Mouse (Mus musculus) cerebellum, postnatal 10 days (tissue): Measurements from ENCODE around the gene Ank.

Experiments
- DNase-seq, 2 experiments: peaks; one replicate each; pipeline ENCODE4 v3.0.0; 2021; ENCODE audit warnings: mixed read lengths in 2 of 2

Ank gene

DNA sequence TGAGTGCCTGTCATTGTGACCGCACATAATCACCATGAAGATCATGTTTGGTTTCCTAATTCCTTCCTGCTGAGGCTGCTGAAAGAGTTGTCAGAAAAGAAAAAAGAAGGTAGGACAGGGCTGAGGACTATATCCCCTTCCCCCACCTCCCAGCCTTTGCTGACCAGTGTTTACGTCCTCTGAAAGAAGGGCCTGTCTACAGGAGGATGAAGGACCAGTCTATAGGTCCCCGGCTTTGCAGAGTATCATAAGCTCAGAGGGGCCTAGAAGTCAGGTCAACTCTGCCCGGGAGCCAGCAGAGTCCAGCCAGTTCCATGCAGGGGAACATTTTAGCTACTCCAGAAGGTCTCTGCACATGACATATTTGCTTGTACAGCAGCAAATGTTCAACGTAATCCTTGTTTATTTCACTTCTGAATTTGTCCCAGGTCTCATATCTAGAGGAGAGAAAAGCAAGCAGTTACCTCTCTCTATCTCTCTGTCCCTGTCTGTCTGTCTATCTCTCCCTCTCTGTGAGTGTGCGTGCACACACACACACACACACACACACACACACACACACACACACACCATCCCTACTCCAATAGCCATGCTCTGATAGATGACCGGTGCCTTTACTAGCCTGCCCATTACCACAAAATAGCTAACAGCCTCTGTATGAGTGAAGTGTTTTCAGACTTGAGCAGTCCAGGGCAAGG, 31.0 kb downstream of the Ank start:
- no peak for DNase-seq

DNA sequence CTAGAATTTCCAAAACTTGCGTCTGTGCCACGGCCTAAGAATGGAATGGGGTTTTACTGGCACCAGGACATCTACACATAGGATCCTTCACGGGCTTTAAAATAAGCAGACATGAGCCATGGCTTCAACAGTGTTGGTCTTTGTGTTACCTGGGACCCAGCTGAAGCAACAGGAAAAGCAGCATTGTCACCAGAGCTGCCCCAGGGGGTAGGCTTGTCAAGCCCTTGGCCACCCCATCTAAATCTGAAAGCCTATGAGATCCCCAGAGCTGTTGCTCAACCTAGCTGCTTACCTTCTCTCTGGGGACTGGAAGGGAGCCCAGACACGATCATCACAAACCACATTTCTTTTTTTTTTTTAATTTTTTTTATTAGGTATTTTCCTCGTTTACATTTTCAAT, 31.6 kb downstream of the Ank start:
- no peak for DNase-seq

DNA sequence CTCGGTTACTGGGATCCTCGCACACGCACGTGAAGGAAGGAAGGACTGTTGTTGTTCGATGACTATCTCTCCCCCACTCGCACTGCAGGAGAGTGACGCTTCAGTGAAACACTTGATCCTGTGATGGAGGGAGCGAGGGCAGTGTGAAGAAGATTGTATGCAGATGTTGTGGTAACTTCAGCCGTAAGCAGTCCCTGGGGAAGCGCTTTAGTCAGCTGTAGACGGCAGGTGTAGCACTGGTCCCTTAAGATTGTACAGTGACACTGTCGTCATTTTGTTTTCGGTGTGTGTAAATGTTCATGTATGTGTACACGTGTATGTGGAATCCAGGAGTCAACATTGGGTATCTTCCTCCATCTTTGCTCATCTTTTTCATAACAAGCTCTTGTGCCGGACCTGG, 33.9 kb downstream of the Ank start:
- no peak for DNase-seq

DNA sequence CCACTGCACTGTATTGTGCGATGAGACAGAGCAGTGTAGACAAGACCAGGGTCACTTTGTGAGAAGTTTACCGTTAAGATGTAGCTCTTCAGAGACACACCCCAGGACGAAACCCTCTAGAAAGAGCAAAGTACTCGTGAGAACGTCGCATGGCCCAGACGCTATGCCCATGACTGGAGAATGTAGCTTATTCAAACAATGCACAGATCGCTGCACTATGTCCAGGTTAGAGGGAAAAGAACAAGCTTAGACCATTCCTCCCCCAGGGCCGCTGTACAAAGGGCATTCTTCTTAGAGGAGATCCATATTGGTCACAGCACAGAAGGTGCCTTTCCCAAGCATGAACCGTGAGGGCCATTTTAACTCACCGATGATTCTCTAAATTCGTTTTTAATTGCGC, 35.9 kb downstream of the Ank start:
- DNase-seq: no peak

DNA sequence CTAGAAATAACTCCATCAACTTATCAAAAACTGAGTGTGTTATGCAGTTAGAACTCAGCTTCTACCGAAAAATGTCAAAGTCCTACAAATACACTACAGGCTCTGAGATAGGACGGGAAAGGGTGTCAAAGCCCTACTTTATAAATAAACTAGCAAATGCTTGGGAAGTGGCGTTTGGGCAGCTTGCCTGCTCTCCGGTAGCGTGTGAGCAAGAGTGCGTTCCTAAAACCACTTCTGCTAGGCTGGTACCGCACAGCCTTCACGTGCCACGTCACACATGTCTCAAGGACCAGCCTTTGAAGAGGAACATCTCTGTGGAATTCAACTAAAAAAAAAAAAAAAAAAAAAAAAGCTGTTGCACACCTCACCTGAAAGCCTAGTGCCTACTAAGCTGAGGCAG, 36.7 kb downstream of the Ank start:
- peak; percentile 49 to 56 for DNase-seq

DNA sequence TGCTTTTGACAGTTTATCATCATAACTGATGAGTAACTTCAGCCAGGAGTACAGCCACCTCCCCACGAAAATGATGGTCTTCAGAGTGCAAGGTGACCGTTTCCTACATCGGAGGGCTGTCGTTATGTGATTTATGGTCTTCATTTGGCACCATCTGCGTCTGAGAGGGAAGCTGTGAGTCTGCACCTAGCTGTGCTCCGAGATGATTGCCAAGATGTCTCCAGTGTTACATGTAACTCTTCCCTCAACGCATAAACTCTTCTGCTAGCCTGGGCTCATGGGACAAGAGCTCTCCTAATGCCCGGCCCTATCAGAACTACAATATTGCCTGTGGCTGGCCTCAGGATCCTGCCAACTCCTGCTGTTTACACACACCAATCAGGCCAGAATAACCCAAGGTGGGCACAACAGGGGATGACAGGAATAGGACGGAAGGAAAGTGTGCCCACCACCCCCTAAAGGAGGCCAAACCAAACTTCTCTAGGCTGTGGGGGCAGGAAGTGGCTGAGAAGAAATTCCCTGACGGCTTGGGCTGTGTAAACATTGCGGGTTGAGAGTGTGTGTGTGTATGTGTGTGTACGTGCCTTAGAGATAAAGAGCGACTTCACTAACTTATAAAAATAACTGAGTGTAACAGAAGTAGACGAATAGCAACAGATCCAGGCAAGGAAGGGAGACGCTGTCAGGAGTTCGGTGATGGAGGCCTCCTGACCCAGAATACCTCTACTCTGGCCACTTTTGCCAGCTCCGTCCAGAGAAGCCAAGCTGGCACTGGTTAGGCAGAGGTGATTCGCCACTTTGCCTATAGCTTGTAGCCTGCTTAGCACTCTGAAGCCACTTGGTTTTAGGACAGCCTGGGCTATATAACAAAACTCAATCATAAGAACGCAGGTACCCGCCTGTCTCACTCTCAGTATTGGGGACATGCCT, 37.6 kb downstream of the Ank start:
- DNase-seq: peak; percentile 39 to 40

DNA sequence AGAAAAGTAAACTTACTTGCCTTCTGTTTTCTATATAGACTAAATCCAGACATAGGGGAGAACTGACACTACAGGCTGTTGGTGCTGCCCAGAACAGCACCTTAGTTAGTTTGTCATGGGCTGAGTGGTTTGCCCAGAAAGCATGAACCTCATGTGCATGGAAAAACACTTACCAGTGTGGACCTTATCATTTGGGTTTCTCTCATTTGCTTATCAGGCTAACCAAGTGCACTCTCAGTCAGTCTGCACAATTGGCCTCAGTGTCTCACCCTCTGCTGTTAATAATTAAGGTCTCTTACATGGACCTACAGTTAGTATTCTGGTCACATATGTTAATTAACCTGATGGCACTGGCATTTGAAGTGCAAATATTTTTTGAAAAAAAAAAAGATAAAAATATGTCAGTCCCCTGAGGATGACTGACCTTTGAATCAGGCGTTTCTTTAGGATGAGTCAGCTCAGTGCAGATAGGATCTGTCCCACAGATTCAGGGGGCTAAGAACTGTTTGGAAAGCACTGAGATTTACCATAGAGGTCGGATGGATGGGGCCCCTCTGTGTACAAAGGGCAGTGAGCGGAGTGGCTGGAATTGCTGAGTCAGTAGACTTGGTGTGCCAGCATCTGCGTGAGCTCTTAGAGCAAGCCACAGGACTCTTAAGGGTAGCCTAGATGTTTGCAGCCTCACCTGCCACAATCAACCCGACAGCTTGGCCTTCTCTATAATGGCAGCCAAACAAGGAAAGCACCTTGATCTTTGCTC, 39.8 kb downstream of the Ank start:
- DNase-seq: no peak

DNA sequence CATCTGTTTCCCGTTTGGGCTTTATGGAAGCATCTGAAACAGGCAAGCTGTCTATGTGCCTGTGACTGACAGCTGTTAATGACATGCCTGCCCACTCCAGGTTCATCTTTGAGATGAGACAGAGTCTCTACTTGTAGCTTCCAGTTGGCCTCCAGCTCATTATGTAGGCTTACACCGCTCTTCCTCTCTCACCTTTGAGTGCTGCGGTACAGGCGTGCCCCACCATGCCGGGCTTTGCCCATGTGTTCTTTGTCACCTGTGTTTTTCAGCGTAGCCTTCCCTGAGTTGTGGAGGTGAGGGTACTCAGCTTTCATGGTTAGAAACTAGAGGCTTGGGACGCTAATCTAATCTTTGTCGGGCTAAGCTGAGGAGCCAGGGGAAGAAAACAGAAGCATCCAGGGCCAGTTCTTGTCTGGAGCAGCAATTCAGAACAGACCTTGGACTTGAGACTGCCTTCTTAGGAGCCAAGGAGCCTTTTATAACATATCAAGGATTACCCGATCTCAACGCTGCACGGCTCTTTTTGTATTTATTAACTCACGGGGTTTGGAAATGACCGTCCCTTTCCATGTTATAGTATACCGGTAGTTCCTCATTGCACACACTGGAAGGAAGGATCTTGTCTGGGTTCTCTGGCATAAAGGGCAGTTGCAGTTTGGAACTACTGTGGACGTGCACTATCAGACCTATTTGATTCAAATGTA, 40.6 kb downstream of the Ank start:
- DNase-seq: no peak

DNA sequence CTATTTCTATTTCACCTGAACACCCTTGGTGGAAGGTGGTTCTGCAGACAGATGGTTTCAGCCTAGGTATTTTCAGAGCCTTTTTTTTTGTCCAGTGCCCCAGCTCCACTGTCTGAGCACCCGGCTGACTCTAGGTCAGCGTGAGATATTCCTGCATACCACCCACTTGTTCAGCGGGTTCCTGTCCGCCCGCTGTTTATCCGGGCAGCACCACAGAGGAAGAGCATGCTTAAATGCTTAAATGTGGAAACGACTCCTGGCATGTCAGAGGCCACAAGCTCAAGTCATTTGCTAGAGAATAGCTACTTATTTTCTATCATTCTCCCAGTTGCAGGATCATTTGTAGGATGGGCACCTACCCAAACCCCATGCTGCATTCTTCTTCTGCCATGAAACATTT, 41.7 kb downstream of the Ank start:
- DNase-seq: no peak

DNA sequence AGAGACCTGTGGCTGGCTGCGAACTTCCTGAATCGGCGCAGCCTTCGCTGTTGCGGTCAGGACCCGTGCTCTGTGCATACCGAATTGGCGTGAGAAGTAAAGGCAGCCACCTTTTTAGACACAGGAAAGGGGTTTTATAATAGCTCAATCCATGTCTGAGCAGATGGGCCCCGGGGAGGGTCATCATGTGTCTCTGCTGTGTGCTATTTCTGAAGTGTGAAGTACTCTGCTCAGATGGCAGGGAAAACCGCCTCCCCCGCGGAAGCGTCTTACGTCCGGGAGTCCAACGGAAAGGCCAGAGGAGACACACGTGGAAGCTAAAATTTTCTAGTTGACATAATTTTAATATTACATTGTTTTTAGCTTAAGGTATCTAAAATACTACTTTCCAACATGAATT, 42.5 kb downstream of the Ank start:
- peak; percentile 45 to 56 for DNase-seq

DNA sequence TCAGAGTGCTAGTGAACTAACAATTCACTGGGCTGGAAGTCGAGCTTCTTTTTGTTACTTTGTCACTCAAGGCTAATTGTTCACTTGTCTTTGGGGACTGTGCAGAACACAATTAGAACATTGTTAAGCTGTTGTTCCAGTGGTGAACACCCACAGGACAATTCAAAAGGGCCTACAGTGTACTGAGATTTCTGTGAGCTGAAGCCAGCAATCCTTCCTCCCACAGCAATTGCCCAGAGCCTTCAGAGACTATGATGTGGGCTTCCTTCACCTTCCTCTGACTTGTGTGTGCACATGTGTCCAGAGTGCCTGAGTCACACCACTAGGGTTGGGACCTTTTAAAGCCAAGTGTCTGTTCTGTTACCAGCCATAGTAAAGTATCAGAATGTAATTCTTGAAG, 50.5 kb downstream of the Ank start:
- DNase-seq: no peak

DNA sequence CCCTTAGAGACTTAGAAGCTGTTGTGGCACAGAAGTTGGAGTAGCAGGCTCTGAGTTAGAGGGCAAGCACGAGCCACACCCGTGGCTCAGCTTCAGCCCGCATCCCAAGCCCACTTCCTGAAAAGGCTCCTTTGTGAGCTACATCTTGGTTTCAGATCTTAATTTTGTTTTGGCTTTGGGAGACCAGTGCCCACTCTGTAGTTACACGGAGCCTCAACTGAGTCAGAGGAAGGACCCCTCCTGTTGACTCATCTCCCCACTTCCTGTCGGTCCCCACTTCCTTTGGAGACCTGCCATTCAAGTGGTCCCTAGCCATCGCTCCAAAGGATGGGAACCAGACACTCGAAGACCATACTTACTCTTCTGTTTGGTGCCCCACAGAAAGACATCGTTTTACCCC, 51.5 kb downstream of the Ank start:
- no peak for DNase-seq

DNA sequence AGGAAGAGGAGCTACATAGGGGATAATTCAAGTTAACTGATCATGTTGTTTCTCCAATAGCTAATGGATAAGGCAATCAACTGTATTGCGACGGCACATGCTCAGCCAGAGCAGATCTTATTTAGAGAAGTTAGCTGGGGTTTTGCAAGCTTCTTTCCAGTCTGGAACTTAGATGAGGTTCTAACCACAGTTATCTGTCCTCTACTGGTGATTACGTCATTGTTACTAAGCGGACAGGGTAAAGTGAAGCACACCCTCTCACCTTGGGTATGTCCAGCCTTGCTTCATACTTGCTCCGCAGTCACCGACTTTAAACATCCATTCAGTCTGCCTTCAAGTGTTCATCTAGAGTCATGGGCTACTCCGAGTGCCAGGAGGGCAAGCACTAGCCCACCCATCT, 53.4 kb downstream of the Ank start:
- DNase-seq: no peak

DNA sequence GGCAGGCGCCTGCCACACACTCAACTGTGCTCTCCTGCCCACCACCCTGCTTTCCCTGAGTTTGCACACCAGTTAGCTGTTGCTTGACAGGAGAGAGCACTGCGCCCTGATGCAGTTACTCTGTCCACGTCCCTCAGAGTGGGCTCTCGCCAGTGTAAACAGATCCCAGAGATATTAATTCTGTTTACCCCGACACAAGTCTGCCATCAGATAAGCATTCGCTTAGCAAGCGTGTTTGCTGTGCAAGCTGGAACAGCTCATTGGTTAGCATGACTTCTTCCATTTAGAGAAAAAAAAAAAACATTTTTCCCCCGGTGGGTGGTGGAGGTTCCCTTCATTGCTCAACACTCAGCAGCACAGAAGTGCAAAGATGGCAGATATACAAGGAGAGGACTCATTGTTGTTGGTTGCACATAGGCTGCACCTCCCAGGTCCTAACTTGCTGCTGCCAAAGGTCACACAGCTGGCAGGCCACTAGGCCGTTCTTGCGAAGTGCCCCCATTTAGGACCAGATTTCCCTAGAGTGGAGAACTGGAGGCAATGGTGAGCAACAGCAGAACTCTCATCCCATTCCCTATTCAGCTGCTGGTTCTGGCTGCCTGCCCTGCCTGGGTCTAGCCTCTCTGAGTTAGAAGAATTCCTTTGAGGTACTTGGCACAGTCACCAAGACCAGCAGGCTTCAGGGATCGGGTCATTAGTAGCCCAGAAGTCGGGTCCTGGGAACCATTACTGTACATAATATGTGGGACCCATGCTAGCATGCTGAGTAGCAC, 58.9 kb downstream of the Ank start:
- DNase-seq: peak; percentile 36 to 58

DNA sequence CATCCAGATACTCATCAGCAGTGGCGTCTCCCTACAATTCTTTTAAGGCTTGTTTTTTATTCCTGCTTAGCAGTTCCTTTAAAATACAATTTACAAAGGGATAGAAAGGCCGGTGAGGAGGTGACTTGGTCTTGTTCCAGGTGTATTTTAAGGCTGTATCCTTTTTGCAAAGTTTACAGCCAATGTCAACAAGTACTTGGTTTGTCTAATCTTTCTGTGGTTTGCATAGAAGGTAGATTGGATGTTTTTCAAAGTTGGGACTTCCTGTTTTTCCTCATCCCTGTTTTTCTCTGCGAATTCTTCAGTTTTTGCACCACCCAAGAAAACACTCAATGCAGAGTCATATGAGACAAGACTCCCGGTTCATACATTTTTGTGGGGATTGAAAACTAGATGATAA, 62.4 kb downstream of the Ank start:
- DNase-seq: no peak

DNA sequence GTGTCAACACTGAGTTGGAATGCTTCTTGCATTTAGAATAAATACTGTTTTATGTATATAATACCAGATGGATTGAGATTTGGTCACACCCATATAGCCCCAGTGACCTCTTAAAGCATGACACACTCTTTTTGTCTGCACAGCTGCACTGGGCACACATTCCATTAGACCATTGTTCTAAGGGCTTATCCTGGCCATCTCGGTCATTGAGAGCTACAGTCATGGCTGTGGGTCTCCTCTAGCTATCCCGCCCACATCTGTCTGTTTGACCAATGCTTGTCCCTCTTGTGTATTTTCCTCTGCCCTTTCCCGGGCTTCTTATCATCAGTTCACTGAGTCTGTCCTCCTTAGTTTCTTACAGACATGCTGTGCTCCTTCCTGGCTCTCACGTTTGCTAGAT, 63.5 kb downstream of the Ank start:
- DNase-seq: no peak

DNA sequence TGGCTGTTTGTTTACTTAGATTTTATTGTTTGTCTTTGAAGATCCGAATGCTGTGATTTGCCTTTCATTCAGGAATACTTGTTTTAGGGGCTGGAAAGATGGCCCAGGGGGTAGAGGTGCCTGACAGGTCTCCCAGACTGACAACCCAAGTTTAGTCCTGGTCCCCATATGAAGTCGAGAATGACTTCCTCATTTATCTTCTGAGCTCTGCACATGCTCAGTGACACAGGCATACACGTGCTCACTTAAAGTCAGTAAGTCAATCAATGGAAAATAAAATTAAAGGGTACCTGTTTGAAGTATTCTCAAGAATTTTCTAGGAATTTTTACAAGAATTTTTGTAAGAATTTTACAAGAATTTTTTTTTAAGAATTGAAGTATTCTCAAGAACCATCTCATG, 66.6 kb downstream of the Ank start:
- DNase-seq: no peak

DNA sequence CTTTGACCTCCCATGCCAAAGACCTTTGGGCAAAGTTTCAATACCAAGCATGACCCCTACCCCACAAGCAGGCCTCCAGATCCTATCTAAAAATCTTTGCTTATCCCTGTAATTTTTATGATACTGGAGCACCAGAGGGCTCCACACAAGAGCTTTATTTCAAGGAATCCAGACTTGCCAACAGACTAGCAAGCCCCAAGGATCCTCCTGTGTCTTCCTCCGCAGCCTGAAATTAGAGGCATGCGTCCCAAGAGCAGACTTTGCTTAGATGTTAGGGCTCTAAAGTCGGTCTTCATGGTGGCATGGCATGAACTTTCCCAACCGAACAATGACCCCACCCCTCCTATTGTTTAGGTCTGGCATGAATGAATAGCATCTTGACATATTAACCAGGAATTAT, 69.2 kb downstream of the Ank start:
- no peak for DNase-seq

DNA sequence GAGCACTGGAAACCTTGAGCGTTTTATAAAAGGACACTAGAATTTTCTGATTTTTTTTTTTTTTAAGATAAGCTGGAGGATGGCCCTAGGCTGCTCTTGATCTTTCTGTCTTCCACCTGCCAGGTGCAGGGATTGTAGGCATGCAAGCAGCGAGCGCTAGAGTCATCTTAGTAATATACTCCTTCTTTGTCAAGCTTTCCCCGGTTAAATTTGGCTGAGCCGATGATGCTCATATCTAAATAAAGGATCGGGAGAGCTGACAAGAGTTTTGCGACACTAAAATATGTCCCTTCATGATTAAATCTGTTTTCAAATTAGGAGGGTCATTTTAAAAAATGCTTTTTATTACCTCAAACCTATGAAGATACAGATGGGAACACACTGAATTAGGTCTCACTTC, 69.7 kb downstream of the Ank start:
- no peak for DNase-seq

DNA sequence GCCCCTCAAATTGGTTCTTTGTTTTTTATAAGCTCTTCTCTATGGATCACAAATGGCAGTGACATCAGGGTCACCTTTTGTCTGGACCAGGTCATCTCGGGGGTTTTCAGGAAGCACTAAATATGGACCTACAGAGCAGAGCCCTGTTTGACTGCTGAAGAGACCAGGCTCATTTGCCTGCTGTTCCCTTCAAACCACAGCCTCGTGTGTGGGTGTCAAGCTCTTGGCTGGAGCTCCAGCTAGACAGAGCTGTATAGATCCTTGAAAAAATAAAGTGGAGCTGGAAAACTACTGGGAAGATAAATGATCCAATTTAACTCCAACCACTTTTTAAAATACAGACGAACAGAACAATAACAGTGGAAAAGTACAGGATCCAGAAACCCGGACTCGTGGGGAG, 70.3 kb downstream of the Ank start:
- DNase-seq: no peak

DNA sequence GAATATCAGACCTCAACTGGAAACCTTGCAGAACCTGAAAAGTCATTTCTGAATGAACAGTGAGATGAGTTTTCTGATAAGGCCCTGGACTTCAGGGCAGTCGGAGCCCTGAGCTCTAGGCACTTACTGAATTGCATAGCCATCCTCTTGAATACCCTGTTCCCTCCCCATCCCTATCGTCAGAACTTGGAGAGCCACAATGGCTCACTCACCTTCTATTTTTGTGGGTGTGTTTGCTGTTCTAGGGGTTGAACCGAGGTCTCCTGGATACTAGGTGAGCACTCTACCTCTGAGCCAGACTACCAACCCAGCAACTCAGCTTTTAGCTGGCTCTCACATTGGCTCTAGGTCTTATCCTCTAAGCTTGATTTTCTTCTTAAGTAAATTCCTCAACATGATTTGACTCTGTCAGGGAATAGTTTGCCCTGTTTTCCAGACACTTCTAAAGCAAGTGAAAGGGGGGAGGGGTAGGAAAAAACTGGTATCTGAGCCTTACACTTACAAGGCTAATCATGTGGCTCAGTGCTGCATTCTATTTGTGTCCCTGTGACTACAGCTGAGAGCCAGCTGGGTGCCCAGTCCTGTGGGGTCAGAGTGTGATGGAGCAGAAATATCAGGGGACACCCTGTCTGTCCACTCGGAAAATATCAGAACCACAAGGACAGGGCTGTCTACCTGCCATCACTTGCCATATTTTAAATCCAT, 71.2 kb downstream of the Ank start:
- no peak for DNase-seq

DNA sequence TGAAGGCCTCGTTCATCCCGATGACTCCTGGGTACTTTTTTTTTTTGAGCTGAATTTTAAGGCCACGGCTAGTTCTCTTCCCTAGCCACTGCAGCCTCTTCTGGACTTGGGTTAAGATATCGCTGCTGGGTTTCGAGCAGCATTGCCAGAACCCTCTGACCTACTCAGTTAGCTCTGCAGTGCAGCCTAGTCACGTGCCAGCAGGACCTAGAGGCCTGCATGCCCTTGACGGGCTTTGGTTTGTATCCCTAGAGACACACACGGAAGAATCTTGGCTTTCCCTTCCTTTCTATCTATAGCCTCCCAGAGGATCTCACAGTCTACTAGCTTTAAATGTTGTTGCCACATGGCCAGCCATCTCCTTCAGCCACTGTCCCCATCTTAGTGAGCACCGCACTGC, 73.3 kb downstream of the Ank start:
- DNase-seq: no peak
